Mouse (Mus musculus): ENCODE measurements around the gene Tmed6. TPM values are rescaled to one million over a fixed set of nuclear protein-coding genes. Genes with fewer than 3 reads are reported as not detected.

The Tmed6 gene
- polyA plus RNA-seq, 1 experiment: not detected

DNA sequence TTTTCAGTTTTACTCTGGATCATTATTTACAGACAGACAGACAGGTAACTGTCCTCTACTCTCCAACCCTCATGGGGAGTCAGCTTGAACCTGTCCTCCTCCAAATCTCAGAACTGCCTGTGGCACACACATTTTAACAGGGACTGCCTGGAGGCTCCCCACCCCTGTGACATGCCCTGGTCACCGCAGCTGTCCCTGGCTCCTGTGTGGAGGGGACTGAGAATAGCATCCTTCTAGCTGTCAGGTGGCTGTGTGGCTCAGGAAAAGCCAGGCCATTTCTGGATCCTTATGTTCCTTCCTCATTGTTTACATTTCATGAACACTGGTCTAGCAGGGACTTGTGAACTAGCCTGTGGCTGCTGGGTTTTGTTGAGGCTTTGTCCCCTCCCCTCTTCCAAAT lies 8.7 kb upstream of the Tmed6 start:
- Histone ChIP-seq H3K27ac (ENCODE audit: insufficient read depth, low read length) (no peak overlapping the region), H3K4me1 (ENCODE audit: control insufficient read depth, insufficient read depth, low read length) (no peaks in the 10 kb centered on the region), H3K4me3 (ENCODE audit: insufficient read depth, low read length) (no peak overlapping the region)
- TF ChIP-seq CTCF (IDR thresholded peaks at IDR 0.05; ENCODE audit: borderline replicate concordance, insufficient read depth, low read length): no peak

DNA sequence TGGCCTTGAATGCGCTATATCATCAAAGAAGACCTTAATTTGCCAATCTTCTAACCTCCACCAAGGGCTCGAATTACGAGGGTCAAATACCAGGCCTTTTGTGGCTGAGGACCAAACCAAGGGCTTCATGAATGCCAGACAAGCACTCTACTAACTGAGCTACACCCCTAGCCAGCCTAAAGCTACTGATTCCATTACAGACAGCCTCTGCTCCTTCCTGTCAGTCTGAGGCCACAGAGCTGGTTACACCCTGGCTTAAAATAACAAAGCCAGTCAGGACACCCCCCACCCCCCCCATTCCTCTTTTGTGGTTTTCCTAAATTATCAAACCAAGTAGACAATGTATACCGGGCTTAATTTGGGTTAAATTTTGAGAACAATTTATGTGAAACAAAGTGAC lies 8.3 kb upstream of the Tmed6 start:
- H3K4me1 ChIP-seq (ENCODE audit: control insufficient read depth, insufficient read depth, low read length): no peaks in the 10 kb centered on the region
- no peak overlapping the region for H3K4me3 ChIP-seq (ENCODE audit: insufficient read depth, low read length)
- TF ChIP-seq POLR2A (IDR thresholded peaks at IDR 0.05; ENCODE audit: low read depth, low read length) (no peak), CTCF (IDR thresholded peaks at IDR 0.05; ENCODE audit: borderline replicate concordance, insufficient read depth, low read length) (no peak)
- no peak overlapping the region for H3K27ac ChIP-seq (ENCODE audit: insufficient read depth, low read length)

GRCm38 (mm10) chr8:107062613-107063012 lies 2.8 kb downstream of the Tmed6 start:
- no peak overlapping the region for H3K27ac ChIP-seq (ENCODE audit: insufficient read depth, low read length)
- H3K4me1 ChIP-seq (ENCODE audit: control insufficient read depth, insufficient read depth, low read length): no peaks in the 10 kb centered on the region
- no peak overlapping the region for H3K4me3 ChIP-seq (ENCODE audit: insufficient read depth, low read length)
- no peak for TF ChIP-seq CTCF (IDR thresholded peaks at IDR 0.05; ENCODE audit: borderline replicate concordance, insufficient read depth, low read length)
- no peak for TF ChIP-seq POLR2A (IDR thresholded peaks at IDR 0.05; ENCODE audit: low read depth, low read length)

DNA sequence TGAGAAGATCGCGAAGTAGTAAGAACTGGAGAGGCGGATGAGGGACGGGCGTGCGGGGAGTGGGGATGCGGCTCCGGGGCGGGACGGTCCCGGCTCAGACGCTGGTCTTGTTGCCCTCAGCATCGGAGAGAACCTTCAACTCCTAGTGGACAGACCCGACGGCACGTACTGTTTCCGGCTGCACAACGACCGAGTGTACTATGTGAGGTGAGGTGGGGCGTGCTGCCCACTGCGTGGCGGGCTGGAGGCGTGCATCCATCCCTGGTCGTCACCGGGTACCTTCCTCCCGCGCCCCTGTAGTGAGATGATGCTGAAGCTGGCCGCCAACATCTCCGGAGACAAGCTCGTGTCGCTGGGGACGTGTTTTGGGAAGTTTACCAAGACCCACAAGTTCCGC lies 8.5 kb downstream of the Tmed6 start:
- Histone ChIP-seq H3K4me3 (ENCODE audit: insufficient read depth, low read length) (peak overlapping the region; percentile 88), H3K27ac (ENCODE audit: insufficient read depth, low read length) (no peak overlapping the region), H3K4me1 (ENCODE audit: control insufficient read depth, insufficient read depth, low read length) (no peaks in the 10 kb centered on the region)
- peak; percentile 1; the same call in 1 of the 2 replicates for TF ChIP-seq POLR2A (IDR thresholded peaks at IDR 0.05; ENCODE audit: low read depth, low read length)
- TF ChIP-seq CTCF (IDR thresholded peaks at IDR 0.05; ENCODE audit: borderline replicate concordance, insufficient read depth, low read length): 0 out of 2 replicates have a peak, but pooled peaks have one; percentile 12

GRCm38 (mm10) chr8:107056076-107056972 lies 9.1 kb downstream of the Tmed6 start, which contains the start of the genes Cog8 and Nip7:
Cog8 (minus strand) TSS chr8:107056689.
Nip7 (plus strand) TSS chr8:107056877.
- Histone ChIP-seq H3K4me1 (ENCODE audit: control insufficient read depth, insufficient read depth, low read length) (no peaks in the 10 kb centered on the region), H3K27ac (ENCODE audit: insufficient read depth, low read length) (0 out of 2 replicates have a peak within 1 kb of the TSS, but pooled peaks have one; percentile 24), H3K4me3 (ENCODE audit: insufficient read depth, low read length) (peak within 1 kb of the TSS; percentile 92)
- no peak for TF ChIP-seq CTCF (IDR thresholded peaks at IDR 0.05; ENCODE audit: borderline replicate concordance, insufficient read depth, low read length)
- TF ChIP-seq POLR2A (IDR thresholded peaks at IDR 0.05; ENCODE audit: low read depth, low read length): peak; percentile 78

GRCm38 (mm10) chr8:107052046-107052445 lies 13.4 kb downstream of the Tmed6 start:
- Histone ChIP-seq H3K4me3 (ENCODE audit: insufficient read depth, low read length) (no peak overlapping the region), H3K27ac (ENCODE audit: insufficient read depth, low read length) (no peak overlapping the region), H3K4me1 (ENCODE audit: control insufficient read depth, insufficient read depth, low read length) (no peaks in the 10 kb centered on the region)
- no peak for TF ChIP-seq POLR2A (IDR thresholded peaks at IDR 0.05; ENCODE audit: low read depth, low read length)
- TF ChIP-seq CTCF (IDR thresholded peaks at IDR 0.05; ENCODE audit: borderline replicate concordance, insufficient read depth, low read length): no peak

DNA sequence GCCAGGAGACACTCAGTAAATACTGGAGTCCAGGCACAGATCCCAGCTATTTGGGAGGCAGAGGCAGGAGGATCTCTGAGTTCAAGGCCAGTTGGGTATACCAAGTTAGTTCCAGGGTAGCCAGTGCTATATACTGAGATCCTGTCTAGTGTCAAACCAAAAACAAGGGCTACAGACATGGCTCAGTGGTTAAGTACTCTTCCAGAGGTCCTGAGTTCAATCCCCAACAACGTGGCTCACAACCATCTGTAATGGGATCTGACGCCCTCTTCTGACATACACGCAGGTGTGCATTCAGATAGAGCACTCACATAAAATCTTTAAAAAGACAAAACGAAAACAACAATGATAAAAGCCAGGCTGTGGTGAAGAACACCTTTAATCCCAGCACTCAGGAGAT lies 16.0 kb downstream of the Tmed6 start:
- Histone ChIP-seq H3K4me1 (ENCODE audit: control insufficient read depth, insufficient read depth, low read length) (no peaks in the 10 kb centered on the region), H3K4me3 (ENCODE audit: insufficient read depth, low read length) (no peak overlapping the region), H3K27ac (ENCODE audit: insufficient read depth, low read length) (no peak overlapping the region)
- TF ChIP-seq CTCF (IDR thresholded peaks at IDR 0.05; ENCODE audit: borderline replicate concordance, insufficient read depth, low read length) (no peak), POLR2A (IDR thresholded peaks at IDR 0.05; ENCODE audit: low read depth, low read length) (no peak)

DNA sequence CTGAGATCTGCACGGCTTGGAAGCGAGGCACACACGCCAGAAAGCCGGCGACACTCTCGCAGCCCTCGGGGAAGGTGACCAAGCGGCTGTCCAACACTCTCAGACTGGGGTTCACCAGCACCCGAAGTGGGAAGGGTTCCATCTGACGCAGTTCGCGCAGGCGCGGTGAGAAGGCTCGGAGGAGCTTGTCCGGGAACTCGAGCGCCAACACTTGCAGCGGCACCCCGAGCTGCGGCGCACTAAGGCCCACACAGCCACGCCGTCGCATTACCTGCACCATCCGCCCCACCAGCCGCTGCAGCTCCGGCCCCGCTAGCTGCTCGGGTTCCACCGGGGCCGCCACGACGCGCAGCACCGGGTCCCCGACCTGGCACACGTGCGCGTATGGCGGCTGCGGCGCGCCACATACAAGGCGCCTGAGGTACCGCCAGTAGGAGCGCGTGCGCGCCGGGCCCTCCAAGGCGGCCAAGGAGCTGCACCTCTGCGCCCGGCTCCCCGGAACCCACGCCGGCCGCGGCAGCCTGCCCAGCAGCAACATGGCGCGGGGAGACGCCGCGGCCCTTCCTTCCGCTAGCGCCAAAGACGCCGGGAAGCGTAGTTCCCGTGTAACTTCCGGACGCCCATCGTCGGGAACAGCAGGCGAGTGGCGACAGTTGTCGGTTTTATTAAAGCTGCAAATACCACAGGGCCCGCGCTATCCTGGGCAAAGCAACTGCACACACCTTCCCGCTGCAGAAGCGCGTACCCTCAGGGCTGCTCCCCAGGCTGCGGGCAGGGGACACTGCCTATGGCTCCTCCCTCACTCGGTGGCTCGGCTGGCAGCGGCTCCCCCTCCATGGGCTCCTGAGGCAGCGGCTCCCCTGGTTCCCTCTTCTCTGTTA lies 17.1 kb downstream of the Tmed6 start, which contains the start of gene Pdf:
TSS of gene Pdf (minus strand) at position 554 of the 881 bp plus-strand sequence.
- peak within 1 kb of the TSS; percentile 41 for H3K4me3 ChIP-seq (ENCODE audit: insufficient read depth, low read length)

DNA sequence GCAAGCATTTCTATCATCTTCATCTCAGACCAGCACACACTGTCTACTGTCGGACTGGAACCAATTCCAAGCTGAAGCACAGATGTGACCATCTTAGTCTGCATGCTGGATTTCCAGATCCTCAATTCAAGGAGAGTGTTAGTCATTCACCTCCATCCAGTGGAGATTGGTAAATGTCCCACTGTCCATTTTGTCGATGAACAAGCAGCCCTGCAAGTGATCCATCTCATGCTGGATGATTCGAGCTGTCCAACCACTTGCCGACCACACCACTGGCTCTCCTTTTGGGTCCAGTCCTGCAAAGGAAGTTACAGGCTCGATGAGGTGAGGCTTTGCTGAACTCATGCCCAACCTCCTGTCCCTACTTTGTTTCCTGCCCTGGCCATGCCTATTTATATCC lies 18.5 kb downstream of the Tmed6 start:
- H3K4me1 ChIP-seq (ENCODE audit: control insufficient read depth, insufficient read depth, low read length): no peaks in the 10 kb centered on the region
- no peak overlapping the region for H3K4me3 ChIP-seq (ENCODE audit: insufficient read depth, low read length)
- no peak for TF ChIP-seq POLR2A (IDR thresholded peaks at IDR 0.05; ENCODE audit: low read depth, low read length)
- no peak for TF ChIP-seq CTCF (IDR thresholded peaks at IDR 0.05; ENCODE audit: borderline replicate concordance, insufficient read depth, low read length)
- H3K27ac ChIP-seq (ENCODE audit: insufficient read depth, low read length): no peak overlapping the region

More for the DNA sequence above, 17.1 kb downstream of the Tmed6 start, which contains the start of gene Pdf:
- H3K4me1 ChIP-seq (ENCODE audit: control insufficient read depth, insufficient read depth, low read length): no peaks in the 10 kb centered on the region
- peak within 1 kb of the TSS; percentile 65 for H3K27ac ChIP-seq (ENCODE audit: insufficient read depth, low read length)
- TF ChIP-seq CTCF (IDR thresholded peaks at IDR 0.05; ENCODE audit: borderline replicate concordance, insufficient read depth, low read length) (no peak), POLR2A (IDR thresholded peaks at IDR 0.05; ENCODE audit: low read depth, low read length) (peak; percentile 62)
